Comparison of ENCODE assay signal across 8 mouse cellular contexts in the genomic region with DNA sequence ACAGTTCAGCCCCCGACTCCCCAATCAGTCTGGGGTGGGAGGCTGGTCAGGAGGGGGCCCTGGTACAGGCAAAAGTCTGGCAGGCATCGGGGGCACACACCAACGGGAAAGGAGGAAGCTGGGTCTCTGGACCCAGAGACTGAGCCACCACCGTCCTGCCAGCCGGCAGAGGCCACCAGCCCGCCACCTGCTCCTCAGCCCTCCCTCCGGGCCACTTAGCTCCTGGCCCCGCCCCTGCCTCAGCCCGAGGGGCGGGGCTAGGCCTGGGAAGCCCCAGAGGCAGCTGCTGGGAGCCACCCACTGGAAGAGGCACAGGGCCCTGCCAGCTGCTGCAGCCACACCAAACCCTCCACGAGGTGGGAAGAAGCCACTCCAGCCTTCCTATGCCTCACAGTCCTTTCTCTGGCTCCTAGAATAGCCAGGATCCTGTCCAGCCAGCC. TPM values are rescaled to one million over a fixed set of nuclear protein-coding genes. Genes with fewer than 3 reads are reported as not detected.
DNase-seq lines count a peak whose midpoint lies in the region; TF ChIP-seq lines count a peak whose summit lies in the region.

A gene (minus strand): TSS at position 186 of the 440 bp plus-strand sequence.

- peak within 1 kb of the TSS; percentile 64 for H3K4me3 ChIP-seq in brown adipose tissue, adult 24 weeks (ENCODE audit: insufficient read depth, low read depth, low read length)
- peak within 1 kb of the TSS; percentile 53 for H3K4me3 ChIP-seq in hindbrain, embryonic 10.5 days
- peak within 1 kb of the TSS; percentile 36 for H3K4me3 ChIP-seq in left cerebral cortex, adult 2 months
- peak within 1 kb of the TSS; percentile 21; the same call in 1 of the 2 replicates for H3K4me3 ChIP-seq in macrophage (ENCODE audit: inconsistent target)

- peaks cover 4% of the 10 kb centered on the region for H3K4me1 ChIP-seq in brown adipose tissue, adult 24 weeks (ENCODE audit: control insufficient read depth, insufficient read depth, insufficient read length, low read length)
- peaks cover 78% of the 10 kb centered on the region for H3K4me1 ChIP-seq in hindbrain, embryonic 10.5 days (replicated peaks)

- 3% methylated on average over 11 of the region's 11 CpGs for WGBS in hindbrain, embryonic 10.5 days
- 9% methylated on average over 11 of the region's 11 CpGs for WGBS in macrophage (ENCODE audit: missing documents)

- no peak for TF ChIP-seq CTCF in left cerebral cortex, adult 2 months (IDR thresholded peaks at IDR 0.05)

- peaks cover 24% of the 10 kb centered on the region for H3K36me3 ChIP-seq in hindbrain, embryonic 10.5 days
- H3K36me3 ChIP-seq in macrophage (ENCODE audit: inconsistent target) = no peaks in the 10 kb centered on the region

- peak; percentile 86 for DNase-seq in MN1 (ENCODE audit: low spot score)
- peak; percentile 44 to 53 for DNase-seq in frontal cortex, postnatal 14 days (ENCODE audit: low spot score in 2 of 2)
- DNase-seq in hindbrain, embryonic 10.5 days (ENCODE audit: low spot score) = peak; percentile 87
- DNase-seq in left cerebral cortex, adult 2 months (ENCODE audit: extremely low spot score in 1 of 2, low spot score in 2 of 2) = peak; percentile 27 to 50
- DNase-seq in right cerebral cortex, adult 2 months (ENCODE audit: low spot score in 2 of 2) = peak; percentile 27 to 30
- DNase-seq in cerebellum, adult 8-10 months = no peak

- peaks cover 6% of the 10 kb centered on the region for H3K9me3 ChIP-seq in hindbrain, embryonic 10.5 days

- no peaks in the 10 kb centered on the region for H3K27me3 ChIP-seq in hindbrain, embryonic 10.5 days (ENCODE audit: insufficient read depth, poor library complexity, severe bottlenecking)

- H3K27ac ChIP-seq in brown adipose tissue, adult 24 weeks (replicated peaks; ENCODE audit: low read depth, low read length) = peak within 1 kb of the TSS; percentile 96
- H3K27ac ChIP-seq in hindbrain, embryonic 10.5 days = peak within 1 kb of the TSS; percentile 91
- peak within 1 kb of the TSS; percentile 64 for H3K27ac ChIP-seq in left cerebral cortex, adult 2 months
- 0 out of 2 replicates have a peak within 1 kb of the TSS, but pooled peaks have one; percentile 32 for H3K27ac ChIP-seq in macrophage

- intact Hi-C loops in left cerebral cortex, adult 2 months (cut with DNase I) = no loop called here

- no peaks in the 10 kb centered on the region for H3K79me2 ChIP-seq in macrophage (ENCODE audit: inconsistent target)

RNA-seq across cellular contexts. Expression of the gene that starts here (rescaled TPM):
- polyA plus RNA-seq in brown adipose tissue, adult 24 weeks (2012; ENCODE audit: insufficient read depth, insufficient read length, missing spikeins) = 12.0 and 20.7 TPM in 2 replicates
- 71.6 and 79.0 TPM in 2 replicates for polyA plus RNA-seq in hindbrain, embryonic 10.5 days (2016; fragmentation: Nextera tagmentation; extraction: Ambion mirVana)
- total RNA-seq in left cerebral cortex, adult 2 months (2021) = 1 to 10 TPM; 5.0 to 6.2 TPM
- total RNA-seq in macrophage (2018; cell fraction: chromatin; rRNA removed) = 1 to 10 TPM in 10 of 26 experiments, under 1 TPM in 3, not detected in 13; 0.84 to 4.1 (median 1.7) TPM
- 1 to 10 TPM in 24 of 26 experiments, under 1 TPM in 2; 0.92 to 3.3 (median 1.5) TPM for total RNA-seq in macrophage (2018; cell fraction: cytosol; rRNA removed)
- total RNA-seq in macrophage (2018; cell fraction: nucleus; rRNA removed) = 1 to 10 TPM in 17 of 26 experiments, under 1 TPM in 8, not detected in 1; 0.36 to 4.6 (median 1.5) TPM
- 0.69 to 5.4 TPM (median 1.8 TPM) in 3 replicates for polyA plus RNA-seq in macrophage (2018)

Comparison
In these comparisons a context has a peak if more than half of its experiments do, and no peak if none do; other contexts are left out.
1. H3K27ac ChIP-seq: peak in every context shown above with its lines; median percentile 96 in brown adipose tissue, adult 24 weeks; 91 in hindbrain, embryonic 10.5 days; 64 in left cerebral cortex, adult 2 months; 32 in macrophage.